Mouse (Mus musculus) lung, adult 18-20 months (tissue): Measurements from ENCODE around the gene Olfr108.

Source experiments
- DNase-seq, 2 experiments: peaks; one replicate each; pipeline ENCODE4 v3.0.0; 2022; ENCODE audit warnings: mixed read lengths in 2 of 2

The Olfr108 gene

DNA sequence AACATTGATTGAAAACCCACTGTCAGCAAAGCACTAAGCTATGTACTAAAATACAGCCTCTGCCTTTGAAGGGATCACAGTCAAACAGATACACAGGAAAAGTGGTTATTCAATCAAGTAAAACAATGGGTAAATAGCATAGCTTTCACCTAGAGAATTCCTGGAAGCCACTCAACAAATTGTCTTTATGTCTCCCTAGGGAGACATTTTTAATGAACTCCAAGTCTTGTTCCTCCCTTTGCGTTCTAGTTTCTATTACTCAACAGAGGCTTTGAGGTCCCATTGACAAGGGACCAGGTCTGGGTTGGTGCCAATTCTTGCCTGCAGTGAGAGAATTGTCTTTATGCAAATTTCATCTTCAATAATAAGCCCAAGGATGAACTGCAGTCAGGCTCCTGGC lies at the start of gene Olfr108:
Gene Olfr108 (plus strand): TSS at position 301 of the 400 bp plus-strand sequence.
- DNase-seq = no peak

GRCm38 (mm10) chr17:37398926-37399325 lies 46.4 kb upstream of the Olfr108 start, which contains the start of gene Olfr107:
Gene Olfr107, plus strand, starts transcription at chr17:37399226.
- no peak for DNase-seq

- DNase-seq = no peak
Observed at GRCm38 (mm10) chr17:37413380-37413779, 31.9 kb upstream of the Olfr108 start.

DNA sequence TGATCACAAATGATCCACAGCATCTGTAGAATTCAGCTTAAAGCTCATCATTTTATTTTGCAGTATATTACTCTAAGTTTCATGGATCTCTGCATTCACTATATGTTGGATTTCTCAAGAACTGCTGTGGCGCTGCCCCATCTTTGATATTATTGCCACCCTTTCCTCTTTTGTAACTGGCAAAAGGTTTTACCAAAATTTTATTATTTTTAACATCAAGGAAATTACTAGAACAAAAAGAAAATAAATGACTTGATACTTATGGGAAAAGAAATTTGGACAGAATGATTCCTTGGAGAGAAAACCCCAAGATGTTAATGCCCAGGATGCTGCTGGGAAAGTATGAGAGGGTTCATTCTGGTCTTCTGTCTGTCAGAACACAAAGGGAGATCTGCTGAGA lies 13.3 kb downstream of the Olfr108 start, which contains the start of gene Olfr109:
Gene Olfr109 (plus strand): TSS at position 301 of the 400 bp plus-strand sequence.
- DNase-seq = no peak

- no peak for DNase-seq
Observed at GRCm38 (mm10) chr17:37483452-37483851, 38.2 kb downstream of the Olfr108 start, which contains the start of gene H2-M2. Gene H2-M2, minus strand, starts transcription at chr17:37483552.

DNA sequence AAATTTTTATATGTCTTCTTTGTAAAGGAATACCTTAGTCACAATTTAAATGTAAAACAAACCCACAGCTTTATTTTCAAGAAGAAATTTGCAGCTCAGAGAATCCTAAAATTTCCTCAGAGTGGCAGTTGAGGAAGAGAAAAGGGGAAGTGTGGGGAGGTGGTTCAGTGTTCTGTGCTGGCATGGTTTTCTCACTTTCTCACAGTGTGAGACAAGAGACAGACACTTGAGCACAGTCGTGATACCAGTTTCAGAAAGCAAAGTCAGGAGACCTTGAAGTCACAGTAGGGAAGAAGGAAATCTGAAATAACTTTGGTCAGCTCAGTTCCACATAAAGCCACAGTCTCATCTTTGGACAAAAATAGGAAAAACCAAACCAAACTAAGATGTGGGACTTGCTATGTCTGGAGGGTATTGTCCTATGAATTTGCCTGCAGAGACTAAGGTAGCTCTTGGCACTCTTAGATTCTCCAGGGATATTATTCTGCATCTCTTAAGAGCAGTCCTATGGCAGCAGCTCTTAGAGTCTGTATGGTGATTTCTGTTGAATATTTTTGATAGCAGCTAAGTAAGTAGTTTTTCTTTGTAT lies 46.7 kb downstream of the Olfr108 start, which contains the start of gene Olfr110:
Gene Olfr110 (plus strand): TSS at position 539 of the 589 bp plus-strand sequence.
- DNase-seq = peak in 1 of 2 experiments; percentile 10
